Mouse (Mus musculus): ENCODE measurements around the gene Zfp664.
A peak's percentile ranks its signal among the peaks of the same experiment; 100 is the strongest.

Zfp664 gene

DNA sequence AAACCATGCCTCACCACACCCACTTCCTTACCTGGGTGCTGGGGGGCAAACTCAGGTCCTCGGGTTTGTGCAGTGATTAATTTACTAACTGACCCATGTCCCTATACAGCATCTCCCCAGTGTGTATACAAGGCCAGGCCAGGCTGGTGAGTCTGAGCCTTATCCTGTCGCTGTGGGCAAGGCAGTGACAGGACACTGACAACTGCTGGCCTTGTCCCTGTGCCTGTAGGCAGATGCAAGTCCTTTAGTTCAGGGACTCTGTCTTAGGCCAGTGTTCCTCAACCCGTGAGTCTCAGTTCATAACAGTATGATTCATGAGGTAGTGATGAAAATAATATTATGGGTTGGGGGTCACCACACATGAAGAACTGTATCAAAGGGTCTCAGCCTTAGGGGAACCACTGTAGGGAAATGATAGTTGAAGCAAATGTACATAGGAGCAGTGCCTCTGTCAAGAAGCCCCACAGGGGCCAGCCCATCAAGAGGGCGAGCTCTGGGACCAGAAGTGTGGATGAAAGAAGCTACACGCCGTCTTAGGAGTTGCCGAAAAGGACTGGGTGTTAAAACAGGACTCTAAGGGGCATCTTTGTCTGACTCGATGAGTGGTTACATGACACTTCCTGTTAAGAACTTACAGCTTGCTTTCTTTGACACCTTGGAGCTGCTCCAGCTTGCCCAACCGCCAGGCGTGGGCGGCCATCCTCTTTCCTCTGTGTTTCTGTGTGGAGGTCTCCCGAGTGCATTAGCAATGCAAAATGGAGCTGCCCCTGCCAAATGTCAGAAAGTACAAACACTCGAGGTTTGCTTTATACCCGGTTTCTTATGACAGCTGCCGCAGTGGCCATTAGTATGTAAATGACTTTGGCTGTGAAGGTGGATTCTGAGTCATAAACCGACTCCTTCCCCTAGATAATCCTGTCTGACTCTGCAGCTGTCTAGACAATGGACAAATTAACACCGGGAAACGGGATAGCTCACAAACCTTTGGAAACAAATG, 60.2 kb downstream of the Zfp664 start:
- no peak for DNase-seq (ENCODE audit: extremely low read depth, low read depth)

DNA sequence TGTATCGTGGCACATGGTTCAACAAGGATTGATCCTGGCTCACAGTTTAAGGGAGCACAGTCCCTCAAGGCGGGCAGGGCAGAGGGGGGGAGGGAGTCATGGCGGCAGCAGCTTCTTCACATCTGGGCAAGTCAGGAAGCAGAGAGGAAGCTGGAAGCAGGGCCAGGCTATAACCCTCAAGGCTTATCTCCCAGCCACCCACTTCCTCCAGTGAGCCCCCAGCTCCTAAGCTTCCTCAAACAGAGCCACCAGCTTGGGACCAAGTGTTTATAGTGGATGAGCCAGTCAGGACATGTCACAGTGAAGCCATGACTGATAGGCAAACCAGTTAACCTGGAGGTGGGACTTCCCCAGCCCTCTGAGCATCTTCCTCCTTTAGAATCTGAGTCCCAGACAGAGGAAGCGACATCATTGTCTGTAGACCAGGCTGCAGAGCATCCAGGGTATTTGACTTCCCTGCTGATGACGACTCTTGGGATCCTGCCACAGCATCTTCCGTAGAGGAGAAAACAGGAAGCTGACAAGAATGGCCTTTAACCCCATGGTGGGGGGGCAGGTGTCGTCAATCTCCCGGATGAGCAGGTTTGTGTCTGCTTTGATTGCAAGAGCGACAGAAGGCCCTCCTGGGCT, 67.0 kb downstream of the Zfp664 start:
- peak; percentile 79 for DNase-seq (ENCODE audit: extremely low read depth, low read depth)

DNA sequence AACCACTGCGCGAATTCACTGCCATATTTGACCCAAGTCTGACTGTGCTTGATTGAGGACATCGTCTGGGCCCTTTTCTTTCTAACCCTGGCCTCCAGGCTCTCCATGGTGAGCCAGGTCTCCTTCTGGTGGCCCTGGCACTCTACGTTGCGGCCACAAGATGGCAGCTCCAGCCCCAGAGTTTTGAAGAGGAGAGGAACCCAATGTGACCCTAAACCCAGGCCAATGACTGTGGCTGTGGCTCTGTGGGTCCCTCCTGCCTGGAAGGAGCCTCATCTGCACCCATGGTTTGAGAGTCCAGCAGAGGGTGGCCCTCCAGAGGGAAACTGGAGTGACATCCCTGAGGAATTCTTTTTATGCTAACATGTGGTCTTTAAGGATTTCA, 67.6 kb downstream of the Zfp664 start:
- no peak for DNase-seq (ENCODE audit: extremely low read depth, low read depth)

DNA sequence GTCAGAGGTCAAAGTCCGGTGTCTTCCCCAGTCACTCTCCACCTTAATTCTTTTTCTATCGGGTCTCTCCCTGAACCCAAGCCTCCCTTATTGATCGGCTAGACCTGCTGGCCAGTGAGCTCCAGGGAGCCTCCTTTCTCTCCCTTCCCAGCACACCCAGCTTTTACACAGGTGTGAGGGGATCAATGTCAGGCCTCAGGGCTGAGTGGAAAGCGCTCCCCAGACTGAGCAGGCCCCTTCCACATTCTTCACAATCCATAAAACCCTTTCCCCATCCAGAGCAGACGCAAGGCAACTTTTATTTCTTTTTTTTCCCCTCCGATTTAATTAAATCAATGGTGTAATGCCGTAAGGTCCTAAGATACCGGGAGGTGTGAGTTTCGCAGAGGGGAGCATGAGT, 68.1 kb downstream of the Zfp664 start:
- no peak for DNase-seq (ENCODE audit: extremely low read depth, low read depth)

DNA sequence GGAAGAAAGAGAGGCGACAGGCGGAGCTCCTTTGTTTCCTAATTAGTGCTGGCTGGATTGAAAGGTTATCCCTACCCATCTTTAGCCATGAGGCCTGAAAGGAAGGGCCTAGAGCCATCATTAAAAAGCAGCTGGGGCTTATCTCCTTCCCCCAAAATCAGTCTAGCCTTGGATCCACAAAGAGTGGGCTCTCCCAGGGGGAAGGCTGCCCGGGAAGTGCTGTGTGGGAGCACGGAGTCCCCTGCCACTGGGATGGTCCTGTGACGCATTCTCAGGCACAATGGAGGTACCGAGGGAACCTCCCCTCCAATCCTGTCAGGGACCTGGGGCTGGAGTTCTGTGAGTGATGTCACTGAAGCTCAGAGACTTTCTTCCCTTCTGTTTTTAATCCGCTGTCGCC, 68.6 kb downstream of the Zfp664 start:
- no peak for DNase-seq (ENCODE audit: extremely low read depth, low read depth)

DNA sequence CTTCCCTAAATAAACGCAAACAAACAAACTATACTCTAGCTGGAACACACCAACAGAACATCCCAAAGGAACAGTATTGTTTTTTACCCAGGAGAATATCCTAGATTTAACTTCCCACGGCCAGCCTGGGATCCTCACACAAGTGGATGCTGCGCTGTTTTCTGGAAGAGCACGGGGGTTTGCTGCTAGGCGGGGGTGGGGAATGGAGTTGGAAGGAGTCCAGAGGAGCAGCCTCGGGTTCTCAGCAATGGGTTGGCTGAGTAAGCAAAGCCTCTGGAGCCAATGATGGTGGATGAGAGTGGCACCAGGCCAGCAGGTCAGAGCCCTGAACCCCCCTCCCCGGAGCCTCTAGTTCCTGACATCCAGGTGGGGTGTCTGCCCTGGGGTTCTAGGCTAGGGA, 72.1 kb downstream of the Zfp664 start:
- no peak for DNase-seq (ENCODE audit: extremely low read depth, low read depth)

DNA sequence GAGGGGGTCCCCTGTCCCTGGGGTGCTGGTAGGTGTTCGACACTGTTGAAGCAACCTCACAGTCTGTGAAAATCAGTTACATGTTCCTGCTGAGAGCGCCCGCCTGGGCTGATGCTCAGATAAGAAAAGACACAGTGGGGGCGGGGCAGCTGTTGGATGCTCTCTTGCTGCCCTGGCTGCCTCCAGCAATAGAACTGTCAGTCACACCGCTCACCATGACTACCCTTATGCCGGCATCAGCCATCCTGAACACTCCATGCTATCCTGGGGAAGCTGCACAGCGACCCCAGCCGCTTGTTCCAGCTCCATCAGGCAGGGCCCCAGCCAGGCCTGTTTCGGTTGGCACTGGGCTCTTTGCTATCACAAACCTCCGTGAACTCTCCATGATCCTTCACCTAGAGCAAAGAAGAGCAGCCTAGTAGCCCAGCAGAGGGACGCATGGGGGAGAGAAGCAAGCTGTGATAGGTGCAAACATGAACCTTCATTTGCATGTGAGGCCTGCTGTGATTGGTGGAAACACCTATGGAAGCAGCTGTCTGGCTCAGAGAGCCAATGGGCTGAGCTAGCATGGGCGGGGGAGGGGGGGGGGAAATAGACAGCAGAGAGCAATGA, 80.8 kb downstream of the Zfp664 start:
- peak; percentile 17 for DNase-seq (ENCODE audit: extremely low read depth, low read depth)

DNA sequence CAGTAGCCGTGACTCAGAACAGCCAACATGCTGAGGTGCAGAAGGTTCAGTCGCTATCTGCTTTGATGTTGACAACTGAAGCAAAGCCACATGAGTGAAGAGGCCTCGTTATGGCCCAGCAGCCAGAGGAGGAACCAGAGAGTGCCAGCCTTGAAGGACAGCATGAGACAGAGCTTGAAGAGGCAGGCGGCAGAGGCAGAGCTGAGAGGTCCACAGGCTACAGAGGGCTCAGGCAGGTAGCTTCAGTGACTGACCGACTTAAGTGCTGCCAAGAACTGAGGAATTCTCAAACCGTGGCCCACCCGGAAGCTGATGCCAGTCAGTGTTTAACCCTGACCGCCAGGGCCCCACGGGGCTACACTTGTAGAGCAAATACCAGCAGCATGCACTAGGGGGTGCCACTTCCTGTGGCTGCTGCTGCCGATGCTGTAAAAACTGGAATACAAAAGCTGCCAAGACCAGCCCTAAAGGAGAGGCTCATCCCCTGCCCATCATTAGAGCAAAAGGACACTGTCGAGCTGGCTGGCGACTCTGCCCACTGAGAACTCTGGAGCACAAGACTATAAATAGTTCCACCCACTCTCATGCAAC, 81.4 kb downstream of the Zfp664 start:
- no peak for DNase-seq (ENCODE audit: extremely low read depth, low read depth)

DNA sequence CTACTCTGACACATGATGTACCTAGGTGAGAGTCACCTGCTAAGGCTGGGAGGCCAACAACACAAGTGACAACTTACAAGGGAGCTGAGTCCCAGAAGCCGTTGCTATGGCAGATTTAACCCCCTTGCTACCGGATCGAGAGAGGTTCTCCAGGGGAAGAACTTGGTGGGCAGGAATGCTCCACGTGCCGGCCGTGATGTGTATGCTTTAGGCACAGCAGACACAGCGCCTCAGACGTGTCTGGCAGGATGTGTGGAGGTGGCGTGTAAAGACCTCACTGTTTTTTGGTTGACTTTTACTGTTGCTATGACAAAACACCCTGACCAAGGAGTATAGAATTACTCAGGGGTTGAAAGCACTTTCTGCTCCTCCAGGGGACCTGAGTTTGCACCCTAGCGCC, 81.9 kb downstream of the Zfp664 start:
- no peak for DNase-seq (ENCODE audit: extremely low read depth, low read depth)

DNA sequence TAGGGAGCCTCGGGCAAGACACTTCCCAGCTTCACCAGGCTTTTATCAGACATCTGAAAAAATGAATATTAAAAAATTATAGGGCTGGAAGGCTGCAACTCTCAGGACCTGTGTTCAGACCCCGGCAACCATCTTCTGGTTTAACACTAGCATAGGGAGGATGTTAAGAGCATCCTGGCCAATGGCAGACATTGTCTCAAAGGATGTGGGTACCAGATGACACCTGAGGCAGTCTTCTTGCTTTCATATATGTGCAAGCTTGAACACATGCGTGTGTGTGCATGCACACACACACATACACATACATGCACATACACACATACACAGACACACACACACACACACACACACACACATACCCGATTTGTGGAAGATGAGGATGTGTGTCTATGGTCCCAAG, 82.6 kb downstream of the Zfp664 start:
- no peak for DNase-seq (ENCODE audit: extremely low read depth, low read depth)

DNA sequence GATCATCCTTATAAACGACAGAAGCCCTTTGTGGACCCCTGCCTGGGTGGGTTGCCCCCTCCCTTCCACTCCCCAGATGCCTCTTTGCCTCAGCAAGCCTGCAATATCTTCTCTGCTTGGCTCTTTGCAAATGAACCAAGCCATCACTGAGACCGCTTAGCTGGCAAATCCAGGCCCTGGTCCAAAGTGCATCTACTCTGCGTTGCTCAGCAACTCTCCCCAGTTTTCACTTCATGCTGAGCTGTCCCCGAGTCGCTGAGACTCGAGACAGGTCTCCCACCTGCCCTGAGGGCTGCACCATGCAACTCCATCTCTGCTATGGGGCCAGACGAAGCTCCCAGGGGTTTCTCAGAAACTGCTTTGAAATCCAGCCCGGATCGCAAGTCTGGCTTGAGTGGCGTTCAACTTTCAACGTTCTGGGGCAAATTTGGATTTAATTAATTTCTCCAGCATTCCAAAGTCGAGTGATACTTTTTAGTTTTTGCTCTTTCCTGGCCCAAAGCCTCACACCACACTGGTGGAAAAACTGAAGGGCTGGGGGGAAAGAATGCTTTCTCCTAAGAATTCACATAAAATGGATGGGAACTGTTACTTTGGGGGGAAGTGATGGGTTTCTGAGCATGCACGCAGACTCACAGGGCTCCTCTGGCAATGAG, 88.3 kb downstream of the Zfp664 start:
- no peak for DNase-seq (ENCODE audit: extremely low read depth, low read depth)

DNA sequence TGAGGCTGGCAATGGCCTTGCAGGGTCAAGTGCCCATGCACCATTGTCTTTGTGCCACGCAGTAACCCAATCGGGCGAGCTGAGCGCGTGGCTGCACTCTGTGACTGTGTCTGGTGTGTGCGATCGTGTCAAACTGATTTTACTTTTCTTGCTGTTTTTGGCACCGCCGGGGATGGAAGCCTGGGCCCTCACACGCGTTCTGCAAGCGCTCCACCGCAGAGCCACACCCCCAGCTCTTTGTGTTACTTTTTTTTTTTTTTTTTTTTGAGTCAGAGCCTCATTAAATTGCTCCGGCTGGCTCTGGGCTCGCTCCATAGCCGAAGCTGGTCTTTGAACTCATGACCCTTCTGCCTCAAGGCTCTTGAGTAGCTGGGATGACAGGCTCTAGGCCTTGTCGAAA, 88.8 kb downstream of the Zfp664 start:
- DNase-seq (ENCODE audit: extremely low read depth, low read depth), result no peak

Data from MEL-GATA-1-ER (cell line).